Mouse (Mus musculus) limb, embryonic 13.5 days (tissue): Measurements from ENCODE around the gene Slc39a13. TPM values are rescaled to one million over a fixed set of nuclear protein-coding genes. Genes with fewer than 3 reads are reported as not detected.

ENCODE experiments used
- ATAC-seq: fragments of 200-750 bp; cut with Nextera tagmentation; 2 replicates; pipeline ENCODE4 v1.8.0; 2017; ENCODE audit warnings: low read depth, moderate number of reproducible peaks, moderate TSS enrichment; ENCODE audit not compliant: low FRiP score
- H3K27ac ChIP-seq: fragments of 300-500 bp; sonication (generic); 2 replicates; pipeline ENCODE4 v1.5.1; 2015; ENCODE audit warnings: inconsistent platforms, mild to moderate bottlenecking, moderate library complexity
- H3K27me3 ChIP-seq: fragments of 300-500 bp; sonication (generic); 2 replicates; pipeline ENCODE4 v1.6.1; 2015; ENCODE audit warnings: mild to moderate bottlenecking, inconsistent platforms
- H3K36me3 ChIP-seq: fragments of 300-500 bp; sonication (generic); 2 replicates; pipeline ENCODE4 v1.6.1; 2015; ENCODE audit warnings: inconsistent platforms, mild to moderate bottlenecking, moderate library complexity
- H3K4me1 ChIP-seq: fragments of 300-500 bp; sonication (generic); 2 replicates; pipeline ENCODE4 v1.6.1; 2015; ENCODE audit warnings: inconsistent platforms
- H3K4me2 ChIP-seq: fragments of 300-500 bp; sonication (generic); replicated peaks from 2 replicates; pipeline ENCODE4 v1.6.1; 2015; ENCODE audit warnings: inconsistent platforms, mild to moderate bottlenecking, moderate library complexity
- H3K4me3 ChIP-seq: fragments of 300-500 bp; sonication (generic); 2 replicates; pipeline ENCODE4 v1.5.1; 2015; ENCODE audit warnings: moderate library complexity, mild to moderate bottlenecking, inconsistent platforms
- H3K9ac ChIP-seq: fragments of 300-500 bp; sonication (generic); 2 replicates; pipeline ENCODE4 v1.6.1; 2015; ENCODE audit warnings: mild to moderate bottlenecking, inconsistent platforms
- H3K9me3 ChIP-seq: fragments of 300-500 bp; sonication (generic); 2 replicates; pipeline ENCODE4 v1.6.1; 2016; ENCODE audit warnings: inconsistent platforms
- WGBS: fragments of 180-500 bp; shearing (Covaris S2); methylation state at CpG from one replicate; pipeline ENCODE4 v1.1.7; 2015; 5-methylcytosine and 5-hydroxymethylcytosine counted together
- polyA plus RNA-seq: library from polyadenylated mRNA; unstranded; fragments of >200 nt; fragmentation: Nextera tagmentation; extraction: Ambion mirVana; gene quantifications from 2 replicates; pipeline ENCODE4 v1.2.1, GENCODE M21; 2015

The Slc39a13 gene
- polyA plus RNA-seq, 1 experiment from 2014 or later, result 67.5 TPM

- ATAC-seq, result no peak
- 31% methylated on average over 1 of the region's 1 CpGs for WGBS
Observed at GRCm38 (mm10) chr2:91072092-91072491, 1.9 kb upstream of the Slc39a13 start.

GRCm38 (mm10) chr2:91071059-91071458 is 842 bp upstream of the Slc39a13 start:
- H3K4me3 ChIP-seq, result peak overlapping the region; percentile 65
- H3K27me3 ChIP-seq, result no peaks in the 10 kb centered on the region
- no peaks in the 10 kb centered on the region for H3K9me3 ChIP-seq
- H3K36me3 ChIP-seq, result peaks cover 17% of the 10 kb centered on the region
- peak overlapping the region; percentile 73 for H3K27ac ChIP-seq
- H3K9ac ChIP-seq, result peak overlapping the region; percentile 73
- no peak for ATAC-seq
- peak overlapping the region; percentile 79 for H3K4me2 ChIP-seq
- 81% methylated on average over 10 of the region's 10 CpGs for WGBS
- peaks cover 20% of the 10 kb centered on the region for H3K4me1 ChIP-seq

More at GRCm38 (mm10) chr2:91072092-91072491, 1.9 kb upstream of the Slc39a13 start:
- Histone ChIP-seq H3K36me3 (peaks cover 7% of the 10 kb centered on the region), H3K9ac (no peak overlapping the region), H3K27me3 (no peaks in the 10 kb centered on the region), H3K4me2 (no peak overlapping the region), H3K9me3 (no peaks in the 10 kb centered on the region), H3K27ac (no peak overlapping the region), H3K4me3 (no peak overlapping the region), H3K4me1 (peaks cover 20% of the 10 kb centered on the region)

GRCm38 (mm10) chr2:91069306-91070000 is 764 bp downstream of the Slc39a13 start:
- peak; percentile 4 for ATAC-seq
- Histone ChIP-seq H3K9me3 (no peaks in the 10 kb centered on the region), H3K9ac (peak overlapping the region; percentile 73), H3K27me3 (no peaks in the 10 kb centered on the region), H3K4me2 (peak overlapping the region; percentile 79), H3K4me3 (peak overlapping the region; percentile 65), H3K36me3 (peaks cover 33% of the 10 kb centered on the region), H3K27ac (peak overlapping the region; percentile 73), H3K4me1 (peaks cover 20% of the 10 kb centered on the region)
- WGBS, result 8% methylated on average over 14 of the region's 14 CpGs

DNA sequence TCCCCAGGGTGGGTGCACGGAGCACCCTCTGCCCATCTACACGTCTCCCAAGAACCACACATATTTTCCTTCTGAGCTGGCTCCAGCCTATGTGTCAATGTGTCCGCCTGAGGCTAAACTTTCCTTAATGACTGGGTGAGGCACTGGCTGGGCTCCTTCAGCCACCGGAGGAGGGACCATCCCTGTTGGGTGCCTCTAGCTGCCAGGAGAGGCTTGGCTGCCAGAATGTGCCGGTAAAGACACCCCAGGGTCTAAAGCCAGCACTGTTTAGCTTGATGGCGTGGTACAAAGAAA is 1.4 kb downstream of the Slc39a13 start:
- Histone ChIP-seq H3K4me2 (peak overlapping the region; percentile 79), H3K4me1 (peaks cover 20% of the 10 kb centered on the region), H3K27me3 (no peaks in the 10 kb centered on the region), H3K27ac (no peak overlapping the region; the same call in 1 of the 2 replicates), H3K9me3 (no peaks in the 10 kb centered on the region), H3K4me3 (peak overlapping the region; percentile 65), H3K36me3 (peaks cover 39% of the 10 kb centered on the region), H3K9ac (peak overlapping the region; percentile 73)
- ATAC-seq, result no peak
- 46% methylated on average over 6 of the region's 6 CpGs for WGBS

DNA sequence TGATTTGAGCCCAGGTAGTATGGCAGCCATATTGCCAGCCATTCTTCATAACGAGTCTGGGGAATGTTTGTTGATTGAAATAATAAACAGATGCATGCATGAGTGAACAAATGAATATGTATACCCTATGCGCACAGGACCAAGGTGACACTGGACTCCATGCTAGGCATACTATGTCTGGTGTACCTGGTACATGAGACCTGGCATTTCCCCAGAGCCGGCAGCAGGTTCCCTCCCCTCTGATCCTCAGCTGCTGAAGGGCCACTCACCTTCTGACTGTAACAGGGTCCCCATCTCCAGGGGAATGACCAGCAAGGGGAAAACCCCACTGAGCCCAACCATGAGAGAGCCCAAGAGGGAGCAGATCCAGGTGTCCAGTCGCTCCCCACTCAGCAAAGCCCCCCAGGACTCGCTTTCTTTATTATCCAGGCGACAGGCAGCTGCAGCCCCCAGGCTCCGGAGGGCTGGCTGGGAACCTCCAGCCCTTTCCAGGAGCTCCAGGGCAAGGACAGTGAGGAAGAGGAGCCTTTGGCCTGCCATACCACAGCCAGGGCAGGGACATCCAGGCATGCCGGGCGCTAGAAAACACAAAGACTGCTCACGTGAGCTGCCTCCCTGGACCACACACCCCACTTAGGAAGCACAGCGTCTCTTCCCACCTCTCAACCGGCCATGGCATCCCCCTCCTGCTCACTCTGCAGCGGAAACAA is 1.9 kb downstream of the Slc39a13 start:
- peaks cover 44% of the 10 kb centered on the region for H3K36me3 ChIP-seq
- H3K9ac ChIP-seq, result peak overlapping the region; percentile 73
- no peak for ATAC-seq
- peak overlapping the region; percentile 65 for H3K4me3 ChIP-seq
- H3K4me2 ChIP-seq, result peak overlapping the region; percentile 79
- H3K27ac ChIP-seq, result no peak overlapping the region
- H3K4me1 ChIP-seq, result peaks cover 20% of the 10 kb centered on the region
- H3K27me3 ChIP-seq, result no peaks in the 10 kb centered on the region
- no peaks in the 10 kb centered on the region for H3K9me3 ChIP-seq
- 58% methylated on average over 13 of the region's 13 CpGs for WGBS

DNA sequence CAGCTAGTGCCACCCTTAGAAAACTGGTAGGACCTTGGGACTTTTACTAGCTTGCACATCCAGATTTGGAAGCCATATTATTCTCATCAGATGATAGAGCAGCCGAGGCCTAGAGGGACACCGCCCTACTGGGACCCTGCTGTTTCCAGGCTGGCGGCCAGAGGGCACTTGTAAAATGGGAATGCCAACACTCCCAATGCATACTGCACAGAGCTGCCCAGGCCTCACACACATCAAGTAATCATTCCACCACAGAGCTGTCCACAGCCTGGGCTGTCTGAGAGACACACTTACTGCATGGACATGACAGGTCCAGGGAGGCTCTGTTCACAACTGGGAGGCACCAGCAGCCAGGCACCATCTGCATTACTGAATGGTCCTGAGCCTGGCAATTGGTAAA is 3.8 kb downstream of the Slc39a13 start:
- Histone ChIP-seq H3K4me2 (no peak overlapping the region), H3K36me3 (peaks cover 63% of the 10 kb centered on the region), H3K4me1 (peaks cover 26% of the 10 kb centered on the region), H3K9me3 (no peaks in the 10 kb centered on the region), H3K27ac (no peak overlapping the region), H3K27me3 (no peaks in the 10 kb centered on the region), H3K4me3 (no peak overlapping the region), H3K9ac (no peak overlapping the region)
- ATAC-seq, result no peak
- 74% methylated on average over 3 of the region's 3 CpGs for WGBS

GRCm38 (mm10) chr2:91065544-91065943 is 4.7 kb downstream of the Slc39a13 start:
- Histone ChIP-seq H3K4me1 (peaks cover 21% of the 10 kb centered on the region), H3K36me3 (peaks cover 72% of the 10 kb centered on the region), H3K4me3 (no peak overlapping the region), H3K4me2 (no peak overlapping the region), H3K9me3 (no peaks in the 10 kb centered on the region), H3K27ac (no peak overlapping the region), H3K27me3 (no peaks in the 10 kb centered on the region), H3K9ac (no peak overlapping the region)
- no peak for ATAC-seq
- 58% methylated on average over 3 of the region's 3 CpGs for WGBS

DNA sequence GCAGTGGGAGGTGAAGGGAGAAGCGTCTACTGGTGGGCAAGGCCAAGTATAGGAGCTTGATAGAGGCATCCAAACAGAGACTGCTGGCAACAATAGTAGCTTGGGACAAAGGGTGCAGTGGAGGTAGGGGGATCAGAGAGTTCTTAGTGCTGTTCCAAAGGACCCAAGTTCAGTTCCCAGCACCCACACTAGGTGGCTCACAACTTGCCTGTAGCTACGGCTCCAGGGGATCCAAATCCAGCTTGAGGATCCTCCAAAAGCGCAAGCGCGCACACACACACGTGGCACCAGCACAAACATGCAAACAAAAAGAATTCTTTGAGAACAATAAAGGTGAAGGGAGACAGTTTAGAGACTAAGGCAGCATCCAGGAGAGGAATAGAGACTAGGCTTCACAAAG is 6.0 kb downstream of the Slc39a13 start:
- WGBS, result 88% methylated on average over 6 of the region's 6 CpGs
- H3K27me3 ChIP-seq, result no peaks in the 10 kb centered on the region
- no peaks in the 10 kb centered on the region for H3K9me3 ChIP-seq
- no peak overlapping the region for H3K4me3 ChIP-seq
- H3K27ac ChIP-seq, result no peak overlapping the region
- H3K4me2 ChIP-seq, result no peak overlapping the region
- H3K36me3 ChIP-seq, result peaks cover 85% of the 10 kb centered on the region
- no peak overlapping the region for H3K9ac ChIP-seq
- ATAC-seq, result no peak
- peaks cover 19% of the 10 kb centered on the region for H3K4me1 ChIP-seq

DNA sequence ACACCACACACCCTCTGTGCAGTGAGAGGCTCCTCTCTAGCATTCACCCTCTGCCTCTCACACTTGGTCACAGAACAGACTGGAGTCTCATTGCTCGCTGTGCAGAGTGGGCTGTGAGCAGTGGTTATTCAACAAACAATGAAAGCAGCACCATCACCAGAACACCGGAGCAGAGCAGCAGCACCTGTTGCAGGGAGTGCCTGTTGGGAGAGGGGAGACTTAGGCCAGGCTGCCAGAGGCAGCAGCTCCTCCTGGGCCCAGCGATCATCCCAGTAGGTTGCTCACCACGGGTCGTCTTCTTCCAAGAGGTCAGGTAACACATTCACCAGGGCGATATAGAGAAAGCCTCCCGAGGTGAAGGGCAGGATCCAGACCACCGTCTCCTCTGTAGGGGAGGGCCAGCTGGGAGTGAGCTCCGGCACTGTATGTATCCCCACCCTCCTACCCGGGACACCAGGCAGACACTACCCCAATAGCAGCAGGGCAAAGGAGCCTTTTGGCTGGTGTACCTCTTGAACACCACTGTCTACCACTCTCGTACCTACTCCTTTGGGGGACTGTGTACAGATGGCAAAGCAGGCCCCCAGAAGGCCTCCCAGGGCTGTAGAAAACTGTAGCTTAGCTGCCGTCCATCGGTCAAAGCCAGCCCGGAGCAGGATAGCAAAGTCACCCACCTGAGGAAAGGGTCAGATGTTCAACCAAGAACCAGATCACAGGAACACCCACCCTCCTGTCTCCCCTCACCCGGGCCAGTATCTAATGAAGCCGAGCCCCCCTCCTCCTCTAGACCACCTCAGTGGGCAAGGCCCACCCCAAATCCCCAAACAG is 7.2 kb downstream of the Slc39a13 start:
- Histone ChIP-seq H3K4me2 (no peak overlapping the region), H3K9me3 (no peaks in the 10 kb centered on the region), H3K27ac (no peak overlapping the region), H3K27me3 (no peaks in the 10 kb centered on the region), H3K9ac (no peak overlapping the region), H3K36me3 (peaks cover 94% of the 10 kb centered on the region), H3K4me1 (peaks cover 7% of the 10 kb centered on the region; the same call in 1 of the 2 replicates), H3K4me3 (no peak overlapping the region)
- no peak for ATAC-seq
- 88% methylated on average over 16 of the region's 16 CpGs for WGBS

DNA sequence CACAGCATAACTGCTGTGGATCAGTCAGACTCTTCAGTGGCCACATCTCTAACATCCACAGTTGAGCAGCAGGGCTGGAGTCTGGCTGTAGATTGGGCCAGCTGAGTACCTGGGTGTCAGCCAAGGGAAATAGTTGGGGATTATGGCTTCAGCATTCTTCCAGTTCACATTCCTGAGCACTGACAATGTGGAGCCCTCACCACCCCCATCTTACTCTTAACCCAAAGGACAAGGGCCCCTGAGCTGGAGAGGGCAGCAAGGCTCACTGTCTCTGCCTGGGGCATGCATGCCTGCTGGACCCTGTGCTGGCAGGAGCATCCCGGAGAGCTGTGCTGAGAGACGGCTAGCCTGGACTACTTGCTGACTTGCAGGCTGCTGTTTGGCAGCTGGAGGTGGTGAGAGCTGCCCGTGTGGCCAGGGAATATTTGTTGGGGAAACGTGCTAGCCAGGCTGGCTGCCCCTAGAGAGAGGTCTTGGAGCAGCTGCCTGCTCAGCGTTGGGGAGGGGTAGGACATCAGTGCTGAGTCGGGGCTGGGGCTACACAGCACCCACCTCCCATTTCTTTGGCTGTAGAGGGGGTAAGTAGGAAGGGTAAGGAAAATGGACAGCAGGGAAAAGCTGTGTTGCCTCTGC is 8.3 kb downstream of the Slc39a13 start:
- ATAC-seq, result peak; percentile 54; the same call in 1 of the 2 replicates
- no peaks in the 10 kb centered on the region for H3K27me3 ChIP-seq
- no peaks in the 10 kb centered on the region for H3K9me3 ChIP-seq
- H3K36me3 ChIP-seq, result peaks cover 99% of the 10 kb centered on the region
- no peak overlapping the region for H3K9ac ChIP-seq
- H3K4me1 ChIP-seq, result peaks cover 7% of the 10 kb centered on the region; the same call in 1 of the 2 replicates
- H3K4me3 ChIP-seq, result no peak overlapping the region
- H3K4me2 ChIP-seq, result no peak overlapping the region
- 72% methylated on average over 6 of the region's 6 CpGs for WGBS
- H3K27ac ChIP-seq, result no peak overlapping the region; the same call in 1 of the 2 replicates

DNA sequence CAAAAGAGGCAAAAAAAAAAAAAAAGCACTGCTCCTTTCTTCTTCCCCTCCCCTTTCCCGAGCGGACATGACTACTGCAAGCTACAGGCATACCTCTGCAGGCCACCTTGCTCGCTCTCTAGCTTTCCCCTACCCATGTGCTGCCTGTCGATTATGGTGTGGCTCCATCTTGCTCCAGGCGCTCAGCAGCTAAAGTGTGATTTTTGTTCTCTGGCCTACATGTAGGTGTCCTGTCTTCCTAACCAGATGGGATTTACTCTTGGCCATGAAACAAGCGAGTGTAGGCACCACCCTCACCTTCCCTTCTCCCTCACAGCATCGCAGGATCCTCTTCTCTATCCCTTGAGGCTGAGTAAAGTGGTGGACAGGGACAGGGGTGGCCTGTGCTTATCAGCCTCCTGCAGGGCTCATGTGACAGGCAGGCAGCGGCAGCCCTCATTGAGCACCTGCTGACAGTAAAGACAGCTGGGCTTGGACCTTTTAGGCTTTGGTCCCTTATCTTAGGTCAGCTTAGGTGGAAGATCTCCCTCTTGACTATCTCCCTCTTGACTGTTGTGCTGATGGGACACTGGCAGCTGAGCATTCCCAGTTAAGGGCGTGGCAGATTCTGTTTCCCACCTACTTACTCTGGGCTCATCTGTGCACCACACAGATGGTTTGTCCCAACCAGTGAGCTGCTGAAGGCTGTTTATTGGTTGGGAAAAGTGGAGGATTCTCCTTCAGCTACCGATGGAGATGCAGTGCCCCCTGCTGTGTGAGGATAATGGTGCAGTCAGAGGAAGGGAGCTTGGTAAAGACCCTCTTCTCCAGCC is 9.5 kb downstream of the Slc39a13 start:
- no peaks in the 10 kb centered on the region for H3K9me3 ChIP-seq
- 0 out of 2 replicates have a peak overlapping the region, but pooled peaks have one; percentile 33 for H3K27ac ChIP-seq
- ATAC-seq, result peak; percentile 18; the same call in 1 of the 2 replicates
- peaks cover 100% of the 10 kb centered on the region for H3K36me3 ChIP-seq
- H3K4me1 ChIP-seq, result peaks cover 7% of the 10 kb centered on the region; the same call in 1 of the 2 replicates
- no peak overlapping the region for H3K4me2 ChIP-seq
- H3K9ac ChIP-seq, result no peak overlapping the region
- no peaks in the 10 kb centered on the region for H3K27me3 ChIP-seq
- no peak overlapping the region for H3K4me3 ChIP-seq
- 79% methylated on average over 10 of the region's 10 CpGs for WGBS
